Mouse (Mus musculus) spleen, adult 12 weeks (tissue): ENCODE measurements around the gene Rasgrp2.

ENCODE experiments used
- DNase-seq: peaks from one replicate; pipeline ENCODE4 v3.0.0; 2022; ENCODE audit warnings: low spot score

Rasgrp2 gene

DNA sequence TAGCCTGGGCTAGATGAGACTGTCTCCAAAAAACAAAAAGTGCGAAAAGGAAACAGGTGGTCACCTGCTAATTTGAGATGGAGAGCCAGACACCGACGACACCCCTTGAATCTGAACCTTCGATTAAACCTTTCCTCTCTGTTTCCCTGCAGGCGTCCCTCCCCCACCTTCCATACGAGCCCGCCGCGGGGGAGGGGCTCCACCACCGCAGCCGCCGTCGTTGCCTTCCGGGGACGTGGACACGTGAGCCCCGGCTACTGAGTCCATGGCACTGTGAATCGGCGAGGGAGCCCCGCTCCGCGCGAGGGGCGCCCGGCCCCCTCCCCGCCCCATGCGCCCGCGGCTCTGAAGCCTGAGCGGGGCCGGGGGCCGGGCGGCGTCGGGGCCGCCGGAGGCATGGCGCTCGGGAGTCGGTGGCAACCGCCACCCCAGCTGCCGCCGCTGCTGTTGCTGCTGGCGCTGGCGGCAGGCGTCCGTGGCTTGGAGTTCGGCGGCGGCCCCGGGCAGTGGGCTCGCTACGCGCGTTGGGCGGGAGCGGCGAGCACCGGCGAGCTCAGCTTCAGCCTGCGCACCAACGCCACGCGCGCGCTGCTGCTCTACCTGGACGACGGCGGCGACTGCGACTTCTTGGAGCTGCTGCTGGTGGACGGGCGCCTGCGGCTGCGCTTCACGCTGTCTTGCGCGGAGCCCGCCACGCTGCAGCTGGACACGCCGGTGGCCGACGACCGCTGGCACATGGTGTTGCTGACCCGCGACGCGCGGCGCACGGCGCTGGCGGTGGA lies 28.7 kb downstream of the Rasgrp2 start:
- no peak for DNase-seq

DNA sequence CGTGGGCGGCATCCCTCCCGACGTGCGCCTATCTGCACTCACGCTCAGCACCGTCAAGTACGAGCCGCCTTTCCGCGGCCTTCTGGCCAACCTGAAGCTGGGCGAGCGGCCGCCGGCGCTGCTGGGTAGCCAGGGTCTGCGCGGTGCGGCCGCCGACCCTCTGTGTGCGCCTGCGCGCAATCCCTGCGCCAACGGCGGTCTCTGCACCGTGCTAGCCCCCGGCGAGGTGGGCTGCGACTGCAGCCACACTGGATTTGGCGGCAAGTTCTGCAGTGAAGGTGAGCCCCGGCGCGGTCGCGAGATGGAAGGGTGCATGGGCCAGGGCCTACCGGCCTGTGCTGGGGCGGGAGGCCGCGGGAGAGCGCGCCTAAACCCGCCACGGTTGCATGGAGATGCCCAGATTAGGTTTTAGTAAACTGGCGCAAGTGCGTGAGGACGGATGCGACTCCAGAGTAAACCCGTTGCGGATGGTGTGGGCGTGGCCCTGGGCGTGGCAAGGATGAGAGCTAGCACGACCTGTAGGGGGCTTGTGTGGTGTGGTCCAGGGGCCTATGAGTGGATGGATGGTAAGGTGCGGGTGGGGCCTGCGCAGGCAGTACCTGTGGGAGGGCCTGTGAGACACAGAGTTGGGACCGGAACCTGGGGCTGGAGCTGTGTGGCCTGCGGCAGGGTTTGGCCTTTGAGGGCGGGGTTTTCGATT lies 29.5 kb downstream of the Rasgrp2 start:
- DNase-seq = no peak

DNA sequence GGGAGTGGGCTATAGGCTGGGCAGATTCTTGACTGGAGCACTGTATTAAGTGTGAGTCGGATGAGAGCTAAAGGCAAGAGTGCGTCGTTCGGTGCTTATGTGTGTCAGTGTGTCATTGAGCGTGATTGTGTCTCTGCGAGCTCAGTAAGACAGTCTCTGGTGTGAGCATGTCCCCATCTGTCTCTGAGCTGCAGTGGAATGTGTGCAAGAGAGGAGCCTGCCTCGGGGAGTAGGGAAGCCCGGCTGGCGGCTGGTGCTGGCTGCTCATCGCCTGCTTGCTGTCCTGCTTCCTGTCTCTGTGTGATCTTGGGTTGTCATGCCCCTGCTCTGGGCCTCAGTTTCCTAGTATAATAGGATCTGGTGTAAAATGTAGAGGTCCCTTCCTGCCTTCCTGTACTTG lies 43.9 kb downstream of the Rasgrp2 start:
- DNase-seq = no peak

DNA sequence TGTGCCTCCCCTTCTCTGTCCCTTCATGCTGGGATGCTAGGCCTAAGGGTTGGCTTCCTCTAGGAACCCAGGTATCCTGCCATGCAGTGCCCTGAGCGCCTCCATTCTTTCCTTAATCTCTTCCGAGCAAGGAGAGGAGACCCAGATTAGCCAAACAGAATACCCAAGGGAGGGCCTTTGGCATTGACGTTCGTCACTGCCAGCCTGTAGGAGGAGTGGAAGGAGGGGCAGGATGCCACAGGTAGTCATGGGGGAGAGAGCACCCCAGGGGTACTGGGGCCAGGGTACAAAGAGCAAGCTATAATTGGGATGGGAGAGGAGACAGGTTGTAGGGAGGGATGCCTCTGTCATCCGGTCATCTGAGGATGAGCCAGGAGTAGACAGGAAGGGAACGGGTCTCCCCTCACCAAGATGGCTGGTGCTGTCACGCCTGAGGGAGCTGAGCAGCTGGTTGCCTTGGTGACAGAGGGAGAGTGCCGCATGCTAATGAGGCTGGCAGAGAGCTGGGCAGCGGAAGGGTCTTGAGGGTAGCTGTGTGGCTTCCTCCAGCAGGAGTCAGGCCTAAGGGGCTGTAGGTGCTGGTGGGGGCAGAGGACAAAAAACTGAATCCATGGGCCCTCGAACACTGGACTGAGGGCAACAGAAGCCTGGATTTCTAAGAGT lies 46.8 kb downstream of the Rasgrp2 start:
- DNase-seq = no peak

DNA sequence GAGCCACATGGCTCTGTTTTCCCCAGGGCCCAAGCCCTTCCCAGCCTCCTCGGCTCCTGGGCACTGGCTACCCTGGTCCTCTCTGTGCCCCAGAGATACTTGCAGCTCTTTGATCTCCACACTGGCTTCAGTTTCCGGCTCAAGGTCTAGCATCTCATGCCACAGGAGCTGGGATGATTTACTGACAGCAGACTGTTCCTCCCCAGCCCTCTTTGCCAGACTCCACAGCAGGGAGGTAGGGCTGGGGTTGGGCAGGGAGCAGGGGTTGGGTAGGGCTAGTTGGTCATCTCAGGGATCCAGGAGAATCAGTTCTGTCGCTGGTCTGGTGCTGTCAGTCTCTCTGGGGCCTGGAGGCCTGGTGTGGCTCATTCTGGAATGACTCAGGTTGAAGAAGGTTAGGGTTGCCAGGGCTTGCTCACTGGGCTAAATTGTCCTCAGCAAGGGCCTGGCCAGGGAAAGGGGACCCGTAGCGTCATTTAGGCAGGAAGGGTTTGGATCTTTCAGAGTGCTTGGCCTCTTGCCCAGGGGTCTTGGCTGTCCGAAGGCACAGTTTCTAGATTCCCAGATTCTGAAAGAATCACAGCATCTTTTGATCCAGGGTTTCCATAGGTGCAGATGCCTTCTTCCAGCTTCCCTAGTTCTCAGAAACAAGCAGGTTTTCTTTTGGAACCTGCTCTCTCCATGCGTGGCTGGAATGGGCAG lies 47.7 kb downstream of the Rasgrp2 start:
- no peak for DNase-seq

DNA sequence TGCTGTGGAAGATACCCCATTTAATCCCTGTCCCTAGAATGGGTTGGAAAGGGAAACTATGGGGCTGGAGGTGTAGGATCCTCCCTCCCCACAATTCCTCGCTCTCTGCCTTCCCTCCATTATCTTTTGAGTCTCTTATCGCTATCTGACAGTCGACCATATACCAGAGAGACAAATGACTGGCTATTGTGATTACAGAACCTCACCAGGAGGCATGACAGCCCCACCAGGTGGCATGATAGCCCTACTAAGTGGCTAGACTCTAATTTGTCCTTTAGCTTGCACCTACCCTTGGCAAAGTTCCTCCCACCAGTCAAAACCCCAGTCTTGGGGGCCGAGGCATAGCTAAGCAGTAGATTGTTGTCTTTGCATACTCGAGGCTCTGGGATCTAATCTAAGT lies 49.6 kb downstream of the Rasgrp2 start:
- no peak for DNase-seq

DNA sequence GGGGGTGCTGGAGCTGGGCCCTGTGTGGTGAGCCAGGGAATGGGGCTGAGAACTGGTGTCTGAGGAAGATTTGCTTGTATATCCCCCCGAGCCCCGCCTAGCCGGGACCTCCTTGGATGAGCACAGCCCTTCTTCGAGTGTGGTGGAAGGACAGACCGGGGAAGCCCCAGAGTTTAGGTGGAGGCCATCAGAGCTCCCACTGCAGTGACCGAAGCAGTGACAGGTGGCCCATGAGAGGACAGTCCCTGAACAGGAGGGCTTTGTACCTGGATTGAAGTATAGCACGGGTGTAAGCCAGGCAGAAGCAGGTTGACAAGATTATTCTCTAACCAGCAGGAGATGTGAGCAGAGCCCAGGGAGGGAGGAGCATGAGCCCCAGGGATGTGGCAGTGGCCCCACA lies 50.7 kb downstream of the Rasgrp2 start:
- DNase-seq = no peak

DNA sequence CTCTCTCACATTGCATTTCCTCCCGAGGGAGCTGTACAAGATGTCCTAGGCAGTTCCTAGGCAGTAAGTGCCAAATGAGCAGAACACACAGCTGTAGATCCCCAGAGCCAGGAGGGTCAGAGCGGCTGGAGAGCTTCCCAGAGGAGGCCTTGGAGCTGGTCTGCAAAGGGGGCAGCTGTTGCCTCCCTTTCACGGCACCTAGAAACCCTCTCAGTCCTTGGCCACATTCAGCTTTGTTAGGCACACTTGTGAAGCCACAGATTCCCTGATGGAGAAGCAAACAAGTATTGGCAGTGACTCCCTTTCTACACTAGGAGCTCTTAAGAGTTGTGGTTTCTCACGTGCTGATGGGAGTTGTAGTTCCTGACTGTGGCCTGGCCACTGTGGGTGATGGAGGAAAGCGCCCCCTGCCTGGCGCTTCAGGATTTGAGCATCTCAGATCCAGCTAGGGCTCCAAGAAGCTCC lies 52.9 kb downstream of the Rasgrp2 start:
- DNase-seq = peak; percentile 13

DNA sequence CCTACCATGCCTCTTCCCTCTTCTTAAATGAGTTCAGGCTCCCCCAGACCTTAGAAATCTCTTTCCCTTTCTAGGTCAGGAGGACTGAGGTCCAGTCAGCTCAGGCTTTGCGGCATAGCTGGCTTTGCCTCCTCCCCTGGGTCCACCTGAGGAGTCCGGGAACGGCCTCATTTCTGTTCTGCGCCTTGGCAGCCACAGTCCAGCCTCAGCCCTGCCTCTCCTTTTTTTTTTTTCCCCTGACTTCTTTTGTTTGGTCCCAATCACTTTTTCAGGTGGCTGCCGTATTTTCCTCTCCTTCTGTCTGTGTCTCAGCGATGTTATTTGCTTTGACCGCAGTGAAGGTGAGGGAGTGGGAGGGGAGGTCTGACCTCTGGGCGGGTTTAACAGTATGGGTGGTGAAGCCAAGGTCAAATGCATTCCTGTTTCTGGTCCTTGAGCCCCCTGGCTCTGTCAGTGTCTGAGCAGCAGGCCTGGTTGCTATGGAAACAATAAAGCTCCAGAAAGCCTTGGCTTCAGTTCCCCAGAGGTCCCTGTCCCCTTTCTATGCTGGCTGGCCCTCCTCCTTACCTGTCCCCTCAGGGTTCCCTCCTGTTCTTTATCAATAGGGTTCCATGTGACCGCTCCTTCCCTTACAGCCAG lies 53.7 kb downstream of the Rasgrp2 start:
- no peak for DNase-seq

DNA sequence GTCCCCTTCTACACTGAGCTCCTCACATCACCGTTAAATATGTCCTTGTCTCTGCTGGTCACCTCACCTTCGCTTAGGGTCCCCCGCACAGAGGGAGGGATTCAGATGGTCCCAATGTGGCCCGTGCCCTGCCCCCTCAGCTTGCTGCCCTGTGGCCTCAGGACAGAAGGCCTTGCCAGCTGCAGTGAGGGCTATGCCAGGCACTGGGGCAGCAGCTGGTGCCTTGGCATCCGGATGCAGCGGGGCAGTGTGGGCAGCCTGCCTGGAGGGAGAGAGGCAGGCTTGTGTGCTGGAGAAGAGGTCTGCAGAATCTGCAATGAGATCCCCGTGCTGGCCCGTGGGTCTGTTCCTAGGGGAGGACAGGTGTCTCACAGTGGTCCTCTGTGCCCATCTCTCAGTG lies 54.2 kb downstream of the Rasgrp2 start:
- DNase-seq = no peak

DNA sequence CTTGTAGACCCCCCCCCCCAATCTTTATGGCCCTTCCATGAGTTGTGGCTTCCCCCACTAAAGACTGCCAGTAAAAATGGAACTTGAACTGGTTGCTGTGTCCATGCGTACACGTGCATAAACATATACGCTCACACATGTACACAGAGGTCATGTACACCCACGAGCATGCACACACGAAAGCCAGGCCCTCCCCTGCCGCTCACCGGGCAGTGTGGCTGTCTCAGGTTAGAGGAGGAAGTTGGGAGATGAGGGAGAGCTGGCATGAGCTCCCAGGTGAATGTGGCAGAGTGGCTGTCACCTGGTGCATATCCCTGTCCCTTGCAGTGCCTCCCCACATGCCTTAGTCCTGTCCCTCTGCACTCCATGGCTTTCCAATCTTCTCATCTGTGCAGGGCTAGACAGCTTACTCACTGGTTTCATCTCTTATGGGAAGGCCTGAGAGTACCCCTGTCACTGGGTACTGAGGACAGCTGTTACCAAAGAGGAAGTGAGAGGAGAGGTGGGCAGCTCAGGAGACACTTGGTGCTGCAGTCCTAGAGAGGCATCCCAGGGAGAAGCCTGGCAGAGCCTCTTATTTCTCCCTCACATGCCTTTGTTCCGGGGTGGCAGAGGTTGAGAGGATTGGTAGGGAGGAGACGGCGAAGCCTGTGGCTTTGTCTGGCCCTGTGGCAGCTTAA lies 55.0 kb downstream of the Rasgrp2 start:
- DNase-seq = no peak

DNA sequence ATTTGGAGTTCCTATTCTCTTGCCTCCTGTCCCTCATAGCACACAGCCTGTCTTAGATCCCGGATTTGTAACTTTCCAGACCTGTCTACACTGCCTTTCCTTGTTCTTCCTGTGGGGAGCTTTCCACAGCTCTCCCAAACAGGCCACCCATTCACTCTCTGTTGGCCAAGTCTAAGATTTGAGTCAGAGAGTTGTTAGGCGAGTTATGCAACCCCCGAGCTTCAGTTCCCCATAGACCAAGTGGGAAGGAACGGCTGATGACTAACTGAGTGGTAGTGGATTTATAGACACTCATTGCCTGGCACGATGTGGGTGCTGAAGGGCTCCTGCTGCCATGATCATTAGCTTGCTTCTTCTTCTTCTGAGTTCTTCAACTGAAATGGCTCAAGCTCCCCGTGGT lies 60.4 kb downstream of the Rasgrp2 start:
- DNase-seq = no peak

DNA sequence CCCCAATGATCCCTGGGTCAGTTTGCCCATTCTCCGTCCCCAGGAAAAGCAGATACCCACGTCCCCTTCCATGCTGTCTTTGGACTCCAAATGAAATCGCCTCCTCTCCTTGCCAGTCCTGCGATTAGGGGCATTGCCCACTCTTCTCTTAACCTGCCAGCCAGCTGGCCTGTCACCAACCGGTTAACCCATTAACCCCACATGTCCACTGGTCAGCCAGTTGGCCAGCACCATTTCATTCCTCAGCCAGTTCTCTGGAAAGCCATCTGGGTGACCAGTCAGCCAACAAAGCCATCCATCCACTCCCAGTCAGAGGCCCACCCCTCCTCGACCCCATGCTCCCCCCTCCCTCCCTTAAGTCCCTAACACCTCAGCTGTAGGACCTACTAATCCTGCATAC lies 63.7 kb downstream of the Rasgrp2 start:
- DNase-seq = no peak

DNA sequence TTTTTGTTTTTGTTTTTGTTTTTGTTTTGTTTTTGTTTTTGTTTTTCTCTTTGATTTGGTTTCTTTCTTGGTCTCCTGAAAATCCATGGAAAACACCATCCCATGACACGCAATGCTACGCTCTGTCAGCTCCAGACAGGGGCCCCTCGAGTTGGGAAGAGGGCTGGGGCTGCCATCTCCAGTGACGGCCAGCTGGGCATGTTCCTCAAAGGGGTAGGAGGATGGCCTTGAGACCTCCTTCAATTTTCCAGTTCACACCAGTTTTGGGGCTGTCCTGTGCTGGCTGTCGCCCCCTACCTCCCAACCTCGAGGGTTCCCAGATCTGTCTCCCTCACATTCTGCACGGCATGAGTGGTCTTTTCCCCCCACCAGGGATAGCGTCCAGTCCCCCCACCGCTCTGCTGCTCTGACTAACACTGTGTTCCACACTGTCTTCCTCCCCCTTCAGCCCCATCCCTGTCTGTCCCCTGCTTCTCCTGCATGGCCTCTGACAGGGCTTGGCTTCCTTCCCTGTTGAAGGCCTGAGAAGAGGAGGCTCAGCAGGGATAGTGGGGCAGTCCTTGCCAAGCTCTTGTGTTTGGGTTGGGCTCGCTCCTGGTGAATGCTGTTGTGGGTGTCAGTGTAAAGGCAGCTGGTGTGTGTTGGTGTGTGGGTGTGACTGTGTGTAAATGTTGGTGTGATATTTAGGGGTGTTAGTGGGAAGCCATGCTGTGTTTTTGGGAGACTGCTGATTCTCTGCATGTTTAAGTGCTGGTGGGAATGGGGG lies 65.3 kb downstream of the Rasgrp2 start:
- no peak for DNase-seq
